Mouse (Mus musculus): ENCODE data around the gene Tmem37. TPM values are rescaled to one million over a fixed set of nuclear protein-coding genes. Genes with fewer than 3 reads are reported as not detected.
A peak's percentile ranks its signal among the peaks of the same experiment; 100 is the strongest.

Tmem37 gene
- polyA plus RNA-seq, 1 experiment from 2014 or later, result 121 TPM

DNA sequence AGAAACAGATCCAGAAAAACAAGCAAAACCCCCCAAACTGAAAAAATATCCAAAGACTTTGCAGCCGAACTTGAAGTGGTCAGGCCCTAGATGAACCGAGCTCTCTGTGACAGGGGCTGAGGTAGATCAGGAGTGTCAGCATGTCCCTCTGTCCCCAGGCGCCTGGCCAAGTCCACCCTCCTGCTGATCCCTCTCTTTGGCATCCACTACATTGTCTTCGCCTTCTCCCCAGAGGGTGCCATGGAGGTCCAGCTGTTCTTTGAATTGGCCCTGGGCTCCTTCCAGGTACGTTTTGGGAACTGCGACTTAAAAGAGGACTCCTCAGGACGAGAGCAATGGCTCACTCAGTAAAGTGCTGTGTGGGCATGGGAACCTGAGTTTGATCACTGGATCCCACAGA is 17.6 kb downstream of the Tmem37 start:
- Histone ChIP-seq H3K27me3 (replicated peaks; ENCODE audit: insufficient read depth, low read length) (no peaks in the 10 kb centered on the region), H3K27ac (ENCODE audit: low read length) (no peak overlapping the region), H3K4me2 (replicated peaks; ENCODE audit: low read depth, low read length) (no peak overlapping the region), H3K9me3 (ENCODE audit: low read length) (no peaks in the 10 kb centered on the region), H3K4me1 (ENCODE audit: insufficient read depth, low read depth, low read length) (peaks cover 7% of the 10 kb centered on the region; the same call in 1 of the 2 replicates), H3K9ac (replicated peaks; ENCODE audit: low read depth) (no peak overlapping the region), H3K36me3 (ENCODE audit: insufficient read depth, low read length) (no peaks in the 10 kb centered on the region), H3K4me3 (ENCODE audit: low read depth, low read length) (no peak overlapping the region)
- ATAC-seq (no peak), DNase-seq (ENCODE audit: low spot score) (no peak)
- TF ChIP-seq CTCF (IDR thresholded peaks at IDR 0.05) (no peak), EP300 (IDR thresholded peaks at IDR 0.05) (no peak)
- WGBS, result 69% methylated on average over 7 of the region's 7 CpGs

- H3K9ac ChIP-seq (replicated peaks; ENCODE audit: low read depth), result no peak overlapping the region
- no peak for TF ChIP-seq EP300 (IDR thresholded peaks at IDR 0.05)
- no peak for TF ChIP-seq CTCF (IDR thresholded peaks at IDR 0.05)
- no peaks in the 10 kb centered on the region for H3K9me3 ChIP-seq (ENCODE audit: low read length)
- no peaks in the 10 kb centered on the region for H3K36me3 ChIP-seq (ENCODE audit: insufficient read depth, low read length)
- no peak overlapping the region for H3K27ac ChIP-seq (ENCODE audit: low read length)
- no peak overlapping the region for H3K4me3 ChIP-seq (ENCODE audit: low read depth, low read length)
- ATAC-seq (peak; percentile 78), DNase-seq (ENCODE audit: low spot score) (peak; percentile 52)
- 33% methylated on average over 6 of the region's 6 CpGs for WGBS
- no peaks in the 10 kb centered on the region for H3K27me3 ChIP-seq (replicated peaks; ENCODE audit: insufficient read depth, low read length)
- H3K4me2 ChIP-seq (replicated peaks; ENCODE audit: low read depth, low read length), result no peak overlapping the region
- H3K4me1 ChIP-seq (ENCODE audit: insufficient read depth, low read depth, low read length), result peaks cover 7% of the 10 kb centered on the region; the same call in 1 of the 2 replicates
Observed at GRCm38 (mm10) chr1:120055475-120055874, 18.4 kb downstream of the Tmem37 start.

GRCm38 (mm10) chr1:120054997-120055396 is 18.9 kb downstream of the Tmem37 start:
- Histone ChIP-seq H3K9me3 (ENCODE audit: low read length) (no peaks in the 10 kb centered on the region), H3K9ac (replicated peaks; ENCODE audit: low read depth) (no peak overlapping the region), H3K36me3 (ENCODE audit: insufficient read depth, low read length) (no peaks in the 10 kb centered on the region), H3K27ac (ENCODE audit: low read length) (no peak overlapping the region), H3K27me3 (replicated peaks; ENCODE audit: insufficient read depth, low read length) (no peaks in the 10 kb centered on the region), H3K4me2 (replicated peaks; ENCODE audit: low read depth, low read length) (no peak overlapping the region), H3K4me1 (ENCODE audit: insufficient read depth, low read depth, low read length) (peaks cover 7% of the 10 kb centered on the region; the same call in 1 of the 2 replicates), H3K4me3 (ENCODE audit: low read depth, low read length) (no peak overlapping the region)
- TF ChIP-seq EP300 (IDR thresholded peaks at IDR 0.05) (peak; percentile 22; the same call in 1 of the 2 replicates), CTCF (IDR thresholded peaks at IDR 0.05) (no peak)
- ATAC-seq (peak; percentile 69), DNase-seq (ENCODE audit: low spot score) (peak; percentile 46)
- WGBS, result 75% methylated on average over 6 of the region's 6 CpGs

DNA sequence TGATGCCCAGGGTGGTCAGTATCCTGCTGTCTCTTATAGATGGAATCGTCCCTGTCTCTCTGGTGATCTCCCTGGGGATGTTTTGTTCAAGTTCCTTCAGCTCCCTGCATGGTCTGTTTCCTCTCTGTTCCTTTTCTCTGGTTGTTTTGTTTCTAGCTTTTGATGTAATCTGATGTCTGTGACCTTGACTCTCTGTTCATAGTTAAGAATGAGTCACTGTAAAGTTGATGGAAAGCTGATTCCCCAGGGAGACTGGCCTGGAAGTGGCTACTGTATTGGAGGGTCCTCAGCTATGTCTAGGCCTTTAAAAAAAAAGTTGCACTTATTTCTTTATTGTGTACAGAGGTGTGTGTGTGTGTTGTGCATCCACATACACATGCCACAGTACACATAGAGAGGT is 22.8 kb downstream of the Tmem37 start:
- H3K27ac ChIP-seq (ENCODE audit: low read length), result no peak overlapping the region
- H3K9me3 ChIP-seq (ENCODE audit: low read length), result no peaks in the 10 kb centered on the region
- TF ChIP-seq EP300 (IDR thresholded peaks at IDR 0.05) (no peak), CTCF (IDR thresholded peaks at IDR 0.05) (no peak)
- no peak for DNase-seq (ENCODE audit: low spot score)
- no peaks in the 10 kb centered on the region for H3K36me3 ChIP-seq (ENCODE audit: insufficient read depth, low read length)
- no peak overlapping the region for H3K4me2 ChIP-seq (replicated peaks; ENCODE audit: low read depth, low read length)
- H3K27me3 ChIP-seq (replicated peaks; ENCODE audit: insufficient read depth, low read length), result no peaks in the 10 kb centered on the region
- WGBS, result 52% methylated on average over 1 of the region's 1 CpGs
- no peak overlapping the region for H3K4me3 ChIP-seq (ENCODE audit: low read depth, low read length)
- peaks cover 7% of the 10 kb centered on the region; the same call in 1 of the 2 replicates for H3K4me1 ChIP-seq (ENCODE audit: insufficient read depth, low read depth, low read length)
- no peak for ATAC-seq
- no peak overlapping the region for H3K9ac ChIP-seq (replicated peaks; ENCODE audit: low read depth)

DNA sequence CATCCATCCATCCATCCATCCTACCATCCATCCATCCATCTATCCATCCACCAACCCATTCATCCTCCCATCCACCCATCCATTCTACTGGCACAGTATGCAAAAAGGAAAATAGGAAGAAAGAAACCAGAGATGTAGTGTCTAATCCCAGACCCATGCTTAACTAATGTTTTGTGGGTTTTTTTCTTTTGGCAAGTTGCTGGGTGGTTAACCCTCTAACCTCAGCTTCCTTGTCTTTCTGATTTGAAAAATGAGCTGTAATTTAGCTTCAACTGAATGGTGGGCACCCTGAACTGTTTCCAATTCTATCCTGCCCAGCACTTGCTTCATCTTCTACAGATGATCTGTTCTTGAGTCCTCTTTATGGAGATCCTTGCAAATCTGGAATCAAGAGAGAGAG is 26.5 kb downstream of the Tmem37 start:
- Histone ChIP-seq H3K4me2 (replicated peaks; ENCODE audit: low read depth, low read length) (no peak overlapping the region), H3K4me3 (ENCODE audit: low read depth, low read length) (no peak overlapping the region), H3K27me3 (replicated peaks; ENCODE audit: insufficient read depth, low read length) (no peaks in the 10 kb centered on the region), H3K36me3 (ENCODE audit: insufficient read depth, low read length) (no peaks in the 10 kb centered on the region), H3K9ac (replicated peaks; ENCODE audit: low read depth) (no peak overlapping the region), H3K4me1 (ENCODE audit: insufficient read depth, low read depth, low read length) (no peaks in the 10 kb centered on the region), H3K9me3 (ENCODE audit: low read length) (no peaks in the 10 kb centered on the region), H3K27ac (ENCODE audit: low read length) (no peak overlapping the region)
- ATAC-seq (no peak), DNase-seq (ENCODE audit: low spot score) (no peak)
- TF ChIP-seq CTCF (IDR thresholded peaks at IDR 0.05) (no peak), EP300 (IDR thresholded peaks at IDR 0.05) (no peak)

DNA sequence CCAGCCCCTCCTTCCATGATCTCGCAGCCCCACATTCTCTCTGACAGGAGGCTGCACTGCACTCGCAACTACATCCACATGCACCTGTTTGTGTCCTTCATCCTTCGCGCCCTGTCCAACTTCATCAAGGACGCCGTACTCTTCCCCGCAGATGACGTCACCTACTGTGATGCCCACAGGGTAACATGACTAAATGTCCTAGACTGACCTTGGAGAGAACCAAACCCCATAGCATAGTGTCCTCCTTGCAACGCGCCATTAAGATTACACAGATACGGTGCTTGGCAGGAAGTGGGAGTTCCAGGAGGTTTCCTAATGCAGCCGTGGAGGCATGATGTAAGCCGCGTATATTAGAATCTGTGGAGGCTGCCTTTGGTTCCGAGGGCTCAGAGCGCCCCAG is 29.3 kb downstream of the Tmem37 start:
- TF ChIP-seq EP300 (IDR thresholded peaks at IDR 0.05) (no peak), CTCF (IDR thresholded peaks at IDR 0.05) (no peak)
- 72% methylated on average over 16 of the region's 16 CpGs for WGBS
- DNase-seq (ENCODE audit: low spot score), result no peak
- ATAC-seq, result no peak
- no peak overlapping the region for H3K4me3 ChIP-seq (ENCODE audit: low read depth, low read length)
- H3K9me3 ChIP-seq (ENCODE audit: low read length), result no peaks in the 10 kb centered on the region
- H3K4me1 ChIP-seq (ENCODE audit: insufficient read depth, low read depth, low read length), result no peaks in the 10 kb centered on the region; the same call in 1 of the 2 replicates
- no peak overlapping the region for H3K9ac ChIP-seq (replicated peaks; ENCODE audit: low read depth)
- no peaks in the 10 kb centered on the region for H3K36me3 ChIP-seq (ENCODE audit: insufficient read depth, low read length)
- no peaks in the 10 kb centered on the region for H3K27me3 ChIP-seq (replicated peaks; ENCODE audit: insufficient read depth, low read length)
- no peak overlapping the region for H3K4me2 ChIP-seq (replicated peaks; ENCODE audit: low read depth, low read length)
- H3K27ac ChIP-seq (ENCODE audit: low read length), result no peak overlapping the region

GRCm38 (mm10) chr1:120042421-120042820 is 31.5 kb downstream of the Tmem37 start:
- no peak for ATAC-seq
- no peak for TF ChIP-seq EP300 (IDR thresholded peaks at IDR 0.05)
- no peak for TF ChIP-seq CTCF (IDR thresholded peaks at IDR 0.05)
- H3K27ac ChIP-seq (ENCODE audit: low read length), result no peak overlapping the region

More at GRCm38 (mm10) chr1:120042421-120042820, 31.5 kb downstream of the Tmem37 start:
- Histone ChIP-seq H3K4me2 (replicated peaks; ENCODE audit: low read depth, low read length) (no peak overlapping the region), H3K9ac (replicated peaks; ENCODE audit: low read depth) (no peak overlapping the region), H3K4me3 (ENCODE audit: low read depth, low read length) (no peak overlapping the region), H3K27me3 (replicated peaks; ENCODE audit: insufficient read depth, low read length) (no peaks in the 10 kb centered on the region), H3K4me1 (ENCODE audit: insufficient read depth, low read depth, low read length) (no peaks in the 10 kb centered on the region; the same call in 1 of the 2 replicates), H3K9me3 (ENCODE audit: low read length) (no peaks in the 10 kb centered on the region), H3K36me3 (ENCODE audit: insufficient read depth, low read length) (no peaks in the 10 kb centered on the region)
- DNase-seq (ENCODE audit: low spot score), result no peak
- WGBS, result 76% methylated on average over 8 of the region's 8 CpGs

All from lung, postnatal 0 days (tissue).